Mouse (Mus musculus) E14TG2a.4 (cell line): ENCODE results near the gene Bend3.

Experiments used
- CTCF ChIP-seq: conservative IDR thresholded peaks from 2 replicates; pipeline ENCODE4 v1.5.1; 2014; ENCODE audit warnings: low read length
- NANOG ChIP-seq: IDR thresholded peaks from 2 replicates; pipeline ENCODE4 v1.6.1; 2014; ENCODE audit warnings: borderline replicate concordance, low read length, mixed read lengths
- POU5F1 ChIP-seq: IDR thresholded peaks from 2 replicates; pipeline ENCODE4 v1.6.1; 2014; ENCODE audit warnings: low read length, borderline replicate concordance

- TF ChIP-seq CTCF (peak; percentile 19; the same call in 1 of the 2 replicates), NANOG (no peak), POU5F1 (no peak)
Measured at GRCm38 (mm10) chr10:43527283-43528269, 48.9 kb downstream of the Bend3 start.
